Mouse (Mus musculus) CD4-positive helper T cell, adult 2 months (primary cell): ENCODE results near the gene Adat3.
A peak's percentile ranks its signal among the peaks of the same experiment; 100 is the strongest.

Experiments
- DNase-seq: peaks from one replicate; pipeline ENCODE4 v3.0.0-alpha.2; 2012; ENCODE audit warnings: low read depth, missing footprints, low spot score

Adat3 gene

GRCm38 (mm10) chr10:80653156-80653720, 50.6 kb downstream of the Adat3 start:
- DNase-seq, result no peak

- DNase-seq, result no peak
These were observed 52.2 kb downstream of the Adat3 start for GRCm38 (mm10) chr10:80654866-80655265.

GRCm38 (mm10) chr10:80655406-80656129, 52.9 kb downstream of the Adat3 start:
- DNase-seq, result no peak

GRCm38 (mm10) chr10:80656130-80656862, 53.6 kb downstream of the Adat3 start:
- peak; percentile 93 for DNase-seq

GRCm38 (mm10) chr10:80656863-80657623, 54.4 kb downstream of the Adat3 start, which contains the start of gene Btbd2:
Gene Btbd2 (minus strand): TSS chr10:80657071.
- DNase-seq, result peak; percentile 50
